Mouse (Mus musculus): ENCODE measurements around the gene Atoh8. TPM values are rescaled to one million over a fixed set of nuclear protein-coding genes. Genes with fewer than 3 reads are reported as not detected.

Atoh8 gene
- 17.7 and 21.4 TPM in 2 replicates for polyA plus RNA-seq (2016; fragmentation: Nextera tagmentation; extraction: Ambion mirVana)

DNA sequence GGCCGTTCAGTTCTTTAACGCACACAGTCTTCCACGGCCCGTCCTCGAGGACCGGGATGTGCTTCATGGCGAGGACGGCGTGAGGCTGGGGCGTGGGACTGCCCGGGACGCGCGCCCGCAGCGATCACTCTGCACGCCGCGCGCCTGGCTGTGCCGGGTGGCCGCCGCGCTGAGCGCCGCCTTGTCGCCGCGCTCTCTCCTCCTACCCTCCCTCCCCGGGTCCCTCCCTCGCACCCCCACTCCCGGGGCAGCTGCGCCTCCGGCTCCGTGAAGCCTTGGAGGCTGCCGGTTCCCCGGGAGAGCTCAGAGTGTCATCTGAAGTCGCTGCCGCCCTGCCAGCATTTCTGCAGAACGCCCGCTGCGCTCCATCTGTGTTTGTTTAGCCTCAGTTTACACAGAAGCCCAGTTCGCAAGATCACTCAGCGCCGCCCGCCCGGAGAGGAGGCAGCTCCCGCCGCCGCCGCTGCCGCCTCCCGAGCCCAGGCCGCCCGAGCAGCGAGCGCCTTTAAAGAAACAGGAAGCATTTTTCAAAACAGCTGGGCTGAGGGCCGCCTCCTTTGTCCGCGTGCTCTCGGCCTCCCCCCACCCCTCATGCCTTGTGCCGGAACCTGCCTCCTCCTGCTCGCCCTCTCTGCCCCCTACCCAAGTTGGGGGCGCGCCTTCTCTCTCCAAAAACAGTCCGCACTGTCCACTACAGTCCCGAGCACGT lies at the start of gene Atoh8:
Gene Atoh8, minus strand, starts transcription at position 480 of the 709 bp plus-strand sequence.
- WGBS, result under 1% methylated on average over 68 of the region's 68 CpGs
- Histone ChIP-seq H3K27ac (replicated peaks) (peak within 1 kb of the TSS; percentile 88), H3K36me3 (replicated peaks) (no peaks in the 10 kb centered on the region), H3K4me1 (peaks cover 76% of the 10 kb centered on the region), H3K4me3 (peak within 1 kb of the TSS; percentile 86), H3K27me3 (replicated peaks; ENCODE audit: low read depth, poor library complexity, severe bottlenecking) (peaks cover 79% of the 10 kb centered on the region), H3K9me3 (no peaks in the 10 kb centered on the region)
- DNase-seq (ENCODE audit: low spot score), result peak; percentile 89

DNA sequence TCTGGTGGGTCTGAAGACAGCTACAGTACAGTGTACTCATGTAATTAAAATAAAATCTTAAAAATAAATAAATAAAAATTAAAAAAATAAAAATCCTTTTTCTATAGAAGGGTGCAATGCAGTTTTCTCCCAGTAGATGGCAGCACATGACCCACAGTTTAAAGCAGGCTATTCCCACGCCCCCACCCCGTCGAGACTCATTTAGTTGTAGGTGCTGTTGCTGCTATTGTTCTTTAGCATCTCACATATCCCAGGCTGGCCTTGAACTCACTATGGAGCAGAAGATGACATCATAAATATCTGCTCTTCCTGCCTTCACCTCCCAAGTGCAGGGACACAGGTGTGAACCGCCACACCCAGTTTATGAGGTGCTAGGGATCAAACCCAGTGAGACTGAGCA lies 48.5 kb upstream of the Atoh8 start:
- Histone ChIP-seq H3K27ac (replicated peaks) (no peak overlapping the region), H3K4me1 (peaks cover 7% of the 10 kb centered on the region), H3K4me3 (no peak overlapping the region), H3K27me3 (replicated peaks; ENCODE audit: low read depth, poor library complexity, severe bottlenecking) (no peaks in the 10 kb centered on the region), H3K9me3 (no peaks in the 10 kb centered on the region), H3K36me3 (replicated peaks) (no peaks in the 10 kb centered on the region)
- peak; percentile 38 for DNase-seq (ENCODE audit: low spot score)
- 28% methylated on average over 4 of the region's 4 CpGs for WGBS

DNA sequence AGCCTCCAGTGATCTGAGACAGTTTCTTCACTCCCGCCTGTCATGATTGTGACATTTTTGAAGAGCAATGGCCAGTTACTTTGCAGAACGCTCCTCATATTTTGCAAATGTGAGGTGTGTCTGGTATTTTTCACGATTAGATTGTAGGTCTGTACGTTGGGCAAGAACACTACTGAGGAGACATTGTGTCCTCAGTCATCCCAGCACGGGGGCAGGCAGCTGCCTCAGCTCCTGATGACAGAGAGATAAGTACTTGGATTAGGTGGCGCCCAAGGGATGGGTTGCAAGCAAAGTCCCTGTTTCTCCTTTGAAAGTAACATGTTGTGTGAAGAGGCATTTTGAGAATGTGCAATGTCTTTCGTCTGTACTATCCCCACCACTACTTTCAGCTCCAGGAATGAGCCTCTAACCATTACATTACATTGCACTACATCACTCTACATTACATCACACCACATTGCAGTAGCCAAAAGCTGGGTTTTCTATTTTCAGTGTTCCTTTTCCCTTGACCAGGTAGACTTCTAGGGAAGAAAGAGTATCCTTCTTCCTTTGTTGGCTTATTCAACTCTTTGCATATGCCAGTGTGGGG lies 45.1 kb upstream of the Atoh8 start:
- Histone ChIP-seq H3K4me3 (no peak overlapping the region), H3K27ac (replicated peaks) (no peak overlapping the region), H3K4me1 (peaks cover 9% of the 10 kb centered on the region), H3K27me3 (replicated peaks; ENCODE audit: low read depth, poor library complexity, severe bottlenecking) (no peaks in the 10 kb centered on the region), H3K9me3 (no peaks in the 10 kb centered on the region), H3K36me3 (replicated peaks) (no peaks in the 10 kb centered on the region)
- no peak for DNase-seq (ENCODE audit: low spot score)
- WGBS, result 76% methylated on average over 7 of the region's 7 CpGs

DNA sequence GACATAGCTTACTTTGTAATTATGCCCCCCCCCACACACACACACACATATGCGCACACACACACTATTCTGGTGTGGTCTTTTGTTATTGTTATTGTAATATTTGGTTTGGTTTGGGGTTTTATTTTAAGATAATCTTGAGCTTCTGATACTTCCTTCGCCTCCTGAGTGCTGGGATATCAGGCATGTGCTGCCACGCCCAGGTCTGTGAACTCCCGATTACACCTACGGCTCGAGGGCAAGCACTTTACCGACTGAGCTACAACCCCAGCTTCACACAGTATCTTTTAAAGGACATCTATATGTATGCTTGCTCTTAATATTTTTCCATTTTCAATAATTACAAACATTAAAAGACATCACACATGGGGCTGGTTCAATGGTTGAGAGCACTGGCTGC lies 44.1 kb upstream of the Atoh8 start:
- 84% methylated on average over 7 of the region's 7 CpGs for WGBS
- no peak for DNase-seq (ENCODE audit: low spot score)
- H3K36me3 ChIP-seq (replicated peaks), result no peaks in the 10 kb centered on the region
- H3K27ac ChIP-seq (replicated peaks), result no peak overlapping the region
- H3K4me1 ChIP-seq, result peaks cover 9% of the 10 kb centered on the region
- no peaks in the 10 kb centered on the region for H3K27me3 ChIP-seq (replicated peaks; ENCODE audit: low read depth, poor library complexity, severe bottlenecking)
- no peaks in the 10 kb centered on the region for H3K9me3 ChIP-seq
- no peak overlapping the region for H3K4me3 ChIP-seq

DNA sequence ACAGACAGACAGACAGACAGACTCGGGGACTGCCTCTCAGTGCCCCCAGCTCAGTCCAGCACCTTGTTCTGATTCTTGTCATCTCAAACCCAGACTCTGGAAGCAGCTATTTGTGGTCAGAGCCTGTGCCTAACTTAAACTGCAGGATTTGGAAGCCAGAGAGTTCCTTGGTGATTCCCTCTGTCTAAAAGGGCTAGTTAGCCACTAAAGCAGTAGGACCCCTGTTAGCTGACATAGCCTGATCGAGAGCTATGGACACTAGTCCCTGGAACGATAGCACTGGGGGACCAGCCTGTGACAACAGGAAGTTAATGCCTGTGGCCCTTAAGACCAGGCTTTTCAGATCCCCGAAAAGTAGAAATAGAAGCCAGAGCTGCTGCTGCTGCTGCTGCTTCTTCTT lies 43.5 kb upstream of the Atoh8 start:
- Histone ChIP-seq H3K36me3 (replicated peaks) (no peaks in the 10 kb centered on the region), H3K4me3 (no peak overlapping the region), H3K4me1 (peaks cover 9% of the 10 kb centered on the region), H3K9me3 (no peaks in the 10 kb centered on the region), H3K27ac (replicated peaks) (no peak overlapping the region), H3K27me3 (replicated peaks; ENCODE audit: low read depth, poor library complexity, severe bottlenecking) (no peaks in the 10 kb centered on the region)
- DNase-seq (ENCODE audit: low spot score), result no peak
- WGBS, result 74% methylated on average over 4 of the region's 4 CpGs

DNA sequence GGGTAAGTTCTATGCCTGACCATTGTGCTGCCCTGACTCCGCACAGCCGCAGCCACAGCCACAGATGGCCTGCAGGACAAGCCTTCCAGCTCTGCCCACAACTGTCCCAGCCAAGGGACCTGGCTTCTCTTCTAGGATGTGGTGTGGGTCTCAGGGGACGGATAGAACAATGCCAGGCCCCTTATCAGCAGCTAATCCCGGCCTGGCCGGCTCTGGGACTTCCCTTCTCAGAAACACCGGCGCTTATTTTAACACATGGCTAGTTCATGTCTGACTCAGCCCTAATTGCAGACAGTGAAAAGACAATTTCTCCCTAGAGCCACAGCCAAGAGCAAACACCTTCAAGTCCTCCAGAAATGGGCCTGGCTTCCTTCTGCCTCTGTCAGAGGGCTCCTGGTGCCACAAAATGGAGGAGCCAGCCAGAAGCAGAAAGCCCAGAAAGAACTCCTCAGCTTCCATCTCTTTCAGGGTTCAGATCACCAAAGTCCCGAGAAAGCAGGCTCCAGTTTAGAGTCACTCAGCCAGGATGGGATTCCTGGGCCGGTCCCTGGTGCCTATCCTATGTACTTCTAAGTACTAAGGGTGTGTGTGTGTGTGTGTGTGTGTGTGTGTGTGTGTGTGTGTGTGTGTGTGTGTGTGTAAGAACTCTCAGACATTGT lies 42.3 kb upstream of the Atoh8 start:
- Histone ChIP-seq H3K4me3 (no peak overlapping the region), H3K4me1 (peaks cover 15% of the 10 kb centered on the region), H3K27me3 (replicated peaks; ENCODE audit: low read depth, poor library complexity, severe bottlenecking) (no peaks in the 10 kb centered on the region), H3K27ac (replicated peaks) (peak overlapping the region; percentile 55; the same call in 1 of the 2 replicates), H3K36me3 (replicated peaks) (no peaks in the 10 kb centered on the region), H3K9me3 (no peaks in the 10 kb centered on the region)
- WGBS, result 84% methylated on average over 9 of the region's 9 CpGs
- DNase-seq (ENCODE audit: low spot score), result peak; percentile 24

DNA sequence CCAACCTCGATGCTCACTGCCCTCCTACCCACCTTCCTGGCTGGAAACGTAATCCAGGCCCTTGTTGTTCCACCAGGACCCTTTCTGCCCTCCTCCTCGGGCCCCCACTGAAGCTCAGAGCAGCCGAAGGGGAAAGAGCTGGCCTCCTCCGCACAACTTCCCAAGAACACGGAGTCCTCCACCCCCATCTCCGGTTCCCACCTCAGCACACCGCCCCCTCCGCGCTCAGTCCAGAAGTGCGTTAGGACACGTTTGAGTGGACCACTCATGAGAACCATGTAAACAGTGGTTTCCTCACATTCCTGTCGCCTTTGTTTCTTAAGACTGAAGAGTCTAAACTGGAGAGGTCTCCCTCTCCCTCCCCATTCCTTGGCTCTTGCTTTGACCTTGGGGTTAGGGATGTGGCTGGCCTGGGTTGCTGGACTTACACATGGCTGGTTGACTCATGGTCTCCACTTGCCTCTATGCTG lies 41.6 kb upstream of the Atoh8 start:
- peaks cover 18% of the 10 kb centered on the region for H3K4me1 ChIP-seq
- 84% methylated on average over 13 of the region's 13 CpGs for WGBS
- H3K36me3 ChIP-seq (replicated peaks), result no peaks in the 10 kb centered on the region
- H3K4me3 ChIP-seq, result no peak overlapping the region
- H3K27me3 ChIP-seq (replicated peaks; ENCODE audit: low read depth, poor library complexity, severe bottlenecking), result no peaks in the 10 kb centered on the region
- no peak for DNase-seq (ENCODE audit: low spot score)
- peak overlapping the region; percentile 55; the same call in 1 of the 2 replicates for H3K27ac ChIP-seq (replicated peaks)
- no peaks in the 10 kb centered on the region for H3K9me3 ChIP-seq

DNA sequence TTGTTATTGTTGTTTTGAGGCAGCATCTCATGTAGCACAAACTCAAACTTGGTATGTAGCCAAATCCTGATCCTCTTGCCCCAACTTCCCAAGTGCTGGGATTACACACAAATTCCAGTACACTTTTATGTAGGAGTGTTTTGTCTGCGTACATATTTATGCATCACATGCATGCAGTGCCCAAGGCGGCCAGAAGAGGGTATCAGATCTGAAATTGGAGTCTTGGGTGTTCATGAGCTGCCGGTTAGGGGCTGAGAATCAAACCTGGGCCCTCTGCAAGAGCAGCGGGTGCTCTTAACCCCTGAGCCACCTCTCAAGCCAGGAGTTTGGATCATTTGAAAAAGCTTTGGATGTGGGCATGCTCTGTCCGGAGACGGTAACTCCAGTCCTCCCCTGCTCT lies 40.8 kb upstream of the Atoh8 start:
- no peak overlapping the region for H3K4me3 ChIP-seq
- 92% methylated on average over 6 of the region's 6 CpGs for WGBS
- no peak overlapping the region for H3K27ac ChIP-seq (replicated peaks)
- no peaks in the 10 kb centered on the region for H3K36me3 ChIP-seq (replicated peaks)
- no peak for DNase-seq (ENCODE audit: low spot score)
- H3K9me3 ChIP-seq, result no peaks in the 10 kb centered on the region
- H3K4me1 ChIP-seq, result peaks cover 18% of the 10 kb centered on the region
- H3K27me3 ChIP-seq (replicated peaks; ENCODE audit: low read depth, poor library complexity, severe bottlenecking), result no peaks in the 10 kb centered on the region

DNA sequence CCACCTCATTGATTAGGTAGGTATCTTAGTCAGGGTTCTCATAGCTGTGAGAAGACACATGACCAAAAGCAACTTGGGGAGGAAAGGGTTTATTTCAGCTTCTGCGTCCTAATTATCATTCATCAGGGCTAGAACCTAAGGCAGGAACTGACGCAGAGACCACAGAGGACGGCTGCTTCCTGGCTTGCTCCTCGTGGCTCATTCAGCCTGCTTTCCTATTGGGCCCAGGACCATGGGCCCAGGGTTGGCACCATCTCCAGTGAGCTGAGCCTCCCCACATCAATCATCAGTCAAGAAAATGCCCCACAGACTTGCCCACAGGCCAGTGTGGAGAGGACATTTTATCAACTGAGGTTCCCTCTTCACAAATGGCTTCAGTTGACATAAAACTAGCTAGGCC lies 40.1 kb upstream of the Atoh8 start:
- Histone ChIP-seq H3K4me3 (no peak overlapping the region), H3K36me3 (replicated peaks) (no peaks in the 10 kb centered on the region), H3K4me1 (peaks cover 18% of the 10 kb centered on the region), H3K9me3 (no peaks in the 10 kb centered on the region), H3K27ac (replicated peaks) (no peak overlapping the region), H3K27me3 (replicated peaks; ENCODE audit: low read depth, poor library complexity, severe bottlenecking) (no peaks in the 10 kb centered on the region)
- WGBS, result 72% methylated on average over 4 of the region's 4 CpGs
- no peak for DNase-seq (ENCODE audit: low spot score)

DNA sequence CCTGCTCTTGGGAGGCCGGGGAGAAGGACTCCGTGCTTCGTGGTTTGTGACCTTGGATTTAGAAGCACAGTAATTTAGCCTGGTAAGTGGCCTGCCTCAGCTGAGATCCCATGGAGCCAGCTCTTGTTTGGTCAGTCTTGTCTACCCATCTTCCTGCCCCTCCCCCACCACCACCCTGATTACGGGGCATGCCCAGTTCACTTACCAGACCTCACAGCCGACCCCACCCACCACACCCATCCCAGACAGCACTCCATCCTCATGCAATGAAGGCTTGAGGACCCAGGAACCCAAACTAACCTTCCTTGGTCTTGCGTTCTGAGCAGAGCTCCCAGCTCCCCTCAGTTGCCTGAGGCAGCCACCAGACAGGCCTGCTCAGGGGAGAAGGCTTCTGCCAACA lies 37.8 kb upstream of the Atoh8 start:
- no peak overlapping the region for H3K4me3 ChIP-seq
- H3K4me1 ChIP-seq, result peaks cover 22% of the 10 kb centered on the region
- no peak overlapping the region for H3K27ac ChIP-seq (replicated peaks)
- DNase-seq (ENCODE audit: low spot score), result no peak
- H3K36me3 ChIP-seq (replicated peaks), result no peaks in the 10 kb centered on the region
- WGBS, result 79% methylated on average over 6 of the region's 6 CpGs
- H3K27me3 ChIP-seq (replicated peaks; ENCODE audit: low read depth, poor library complexity, severe bottlenecking), result no peaks in the 10 kb centered on the region
- H3K9me3 ChIP-seq, result no peaks in the 10 kb centered on the region

DNA sequence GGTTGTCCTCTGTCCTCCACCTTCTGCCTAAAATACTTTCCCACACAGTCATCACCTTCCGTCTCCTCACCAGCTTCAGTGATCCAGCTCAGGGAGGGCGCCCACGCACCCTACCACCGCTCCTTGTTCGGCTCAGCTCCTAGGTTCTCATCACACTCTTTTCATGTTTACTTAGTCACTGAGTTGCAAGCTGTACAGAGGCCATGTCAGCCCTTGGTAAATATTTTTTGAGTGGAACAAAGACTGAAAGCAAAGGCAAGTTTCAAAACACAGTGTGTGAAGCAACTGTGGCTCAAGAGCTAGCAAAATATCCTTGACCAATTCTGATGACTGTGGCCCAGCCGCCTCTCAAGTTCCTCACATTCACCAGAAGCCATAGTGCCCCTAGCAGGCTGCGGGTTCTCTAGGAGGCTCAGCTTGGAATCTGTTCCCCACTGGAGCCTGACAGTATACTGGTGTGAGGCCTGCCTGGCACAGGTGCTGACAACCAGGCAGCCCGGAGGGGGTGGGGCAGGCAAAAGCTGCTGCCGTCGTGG lies 36.9 kb upstream of the Atoh8 start:
- DNase-seq (ENCODE audit: low spot score), result no peak
- Histone ChIP-seq H3K27me3 (replicated peaks; ENCODE audit: low read depth, poor library complexity, severe bottlenecking) (no peaks in the 10 kb centered on the region), H3K27ac (replicated peaks) (no peak overlapping the region), H3K9me3 (no peaks in the 10 kb centered on the region), H3K36me3 (replicated peaks) (no peaks in the 10 kb centered on the region), H3K4me3 (no peak overlapping the region), H3K4me1 (peaks cover 18% of the 10 kb centered on the region)
- WGBS, result 87% methylated on average over 10 of the region's 10 CpGs

DNA sequence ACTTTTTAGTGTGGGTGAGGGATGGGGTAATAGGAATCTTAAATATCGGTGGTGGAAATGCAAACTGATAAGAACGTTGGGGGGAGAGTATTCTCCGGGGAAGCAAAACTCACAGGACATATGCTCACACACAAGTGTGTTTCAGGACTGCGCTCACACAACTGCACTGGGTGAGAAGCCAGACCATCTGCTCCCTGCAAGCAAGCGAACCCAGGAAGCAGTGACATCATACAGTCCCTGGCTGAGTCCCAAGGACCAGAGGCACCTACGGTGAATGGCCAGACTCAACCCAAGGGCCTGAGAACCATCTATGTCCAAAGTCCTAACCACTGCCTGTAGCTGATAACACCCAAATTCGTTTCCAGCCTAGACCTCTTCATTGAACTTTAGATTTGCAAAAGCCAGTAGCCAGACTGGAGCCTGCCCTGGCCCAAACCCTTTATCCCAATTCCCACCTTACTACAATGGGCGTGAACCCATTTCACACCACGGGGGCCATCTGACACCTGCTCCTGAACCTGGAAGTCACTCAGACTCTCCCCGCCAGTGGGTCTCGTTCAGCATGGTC lies 35.7 kb upstream of the Atoh8 start:
- 85% methylated on average over 11 of the region's 11 CpGs for WGBS
- H3K27me3 ChIP-seq (replicated peaks; ENCODE audit: low read depth, poor library complexity, severe bottlenecking), result peaks cover under 1% of the 10 kb centered on the region; the same call in 1 of the 2 replicates
- H3K36me3 ChIP-seq (replicated peaks), result no peaks in the 10 kb centered on the region
- H3K4me3 ChIP-seq, result no peak overlapping the region
- no peak for DNase-seq (ENCODE audit: low spot score)
- no peak overlapping the region for H3K27ac ChIP-seq (replicated peaks)
- H3K9me3 ChIP-seq, result no peaks in the 10 kb centered on the region
- H3K4me1 ChIP-seq, result peaks cover 15% of the 10 kb centered on the region

Data from embryonic facial prominence, embryonic 10.5 days (tissue).